Mouse (Mus musculus): ENCODE results near the gene Gm20683.

DNA sequence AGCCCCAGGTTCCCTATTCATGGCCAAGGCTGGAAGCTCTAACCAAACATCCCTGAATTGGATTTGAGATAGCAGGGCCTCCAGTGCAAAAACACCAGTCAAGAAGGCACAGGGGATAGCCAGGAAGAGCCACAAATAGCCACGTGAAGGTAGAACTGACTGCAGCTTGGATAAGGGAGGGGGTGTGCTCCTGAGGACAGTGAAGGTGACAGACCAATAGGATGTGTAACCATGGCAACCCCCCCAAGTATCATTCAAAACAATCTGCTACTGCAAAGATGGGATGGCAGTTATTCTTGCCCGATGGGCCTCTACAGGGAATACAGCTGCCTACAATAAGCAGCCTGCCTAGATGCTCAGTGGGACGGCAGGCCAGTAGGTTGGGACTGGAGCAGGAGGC, 4.0 kb downstream of the Gm20683 start:
- TF ChIP-seq CTCF (IDR thresholded peaks at IDR 0.05; ENCODE audit: low read depth) (no peak), EP300 (IDR thresholded peaks at IDR 0.05; ENCODE audit: low read depth) (no peak)

Data from heart, postnatal 0 days (tissue).